Mouse (Mus musculus): ENCODE results near the gene Ano2.

DNA sequence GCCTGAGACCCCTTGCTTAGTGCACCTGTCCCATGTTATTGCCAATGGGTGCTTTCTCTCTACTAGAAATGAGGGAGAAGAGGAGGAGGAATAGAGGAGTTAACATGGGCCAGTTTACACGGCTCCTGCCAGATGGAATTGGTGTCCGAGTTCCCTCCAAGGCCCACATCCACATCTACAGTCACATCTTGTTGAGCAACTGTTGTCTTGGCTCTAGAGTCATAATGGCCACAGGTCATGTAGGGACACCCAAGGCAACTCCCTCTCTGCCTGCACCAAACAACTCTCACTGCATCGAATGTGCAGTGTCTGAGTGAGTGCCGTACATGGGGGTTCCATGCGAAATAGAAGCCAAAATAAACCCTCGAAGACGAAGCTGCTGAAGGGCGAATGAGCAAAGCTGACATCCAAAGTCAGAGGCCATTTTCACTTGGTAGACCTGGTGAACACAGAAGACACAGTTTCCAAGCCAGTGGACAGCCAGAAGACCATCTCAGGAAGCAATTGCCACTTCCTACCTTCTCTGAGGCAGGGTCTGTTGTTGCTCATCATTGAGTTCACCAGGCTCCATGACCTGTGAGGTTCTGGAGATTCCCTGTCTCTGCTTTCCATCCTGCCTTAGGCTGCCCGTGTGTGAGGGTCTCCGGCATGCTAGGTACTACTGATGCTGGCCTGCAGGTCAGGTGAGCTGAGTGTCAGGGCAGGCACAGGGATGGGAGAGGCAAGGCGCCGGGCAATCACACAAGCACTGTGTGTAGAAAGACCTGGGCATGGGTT is 398.5 kb downstream of the Ano2 start:
- TF ChIP-seq POLR2A (IDR thresholded peaks at IDR 0.05; ENCODE audit: borderline replicate concordance, extremely low read depth, low read depth, low read length) (no peak), CTCF (IDR thresholded peaks at IDR 0.05; ENCODE audit: insufficient read depth, low read length) (no peak)

Measured in lung, adult 2 months (tissue).